Mouse (Mus musculus) kidney, embryonic 16.5 days (tissue): ENCODE results near the gene Eif3c. TPM values are rescaled to one million over a fixed set of nuclear protein-coding genes. Genes with fewer than 3 reads are reported as not detected.

Source experiments
- ATAC-seq: fragments of 200-750 bp; cut with Nextera tagmentation; 2 replicates; pipeline ENCODE4 v1.8.0; 2017; ENCODE audit warnings: moderate TSS enrichment; ENCODE audit not compliant: low FRiP score, low TSS enrichment
- H3K27ac ChIP-seq: fragments of 300-500 bp; sonication (generic); 2 replicates; pipeline ENCODE4 v1.5.1; 2014; ENCODE audit warnings: low read length
- H3K27me3 ChIP-seq: fragments of 300-500 bp; sonication (generic); 2 replicates; pipeline ENCODE4 v1.6.1; 2014; ENCODE audit warnings: low read length, control low read depth, mixed read lengths; ENCODE audit not compliant: insufficient read depth
- H3K36me3 ChIP-seq: fragments of 300-500 bp; sonication (generic); 2 replicates; pipeline ENCODE4 v1.6.1; 2014; ENCODE audit warnings: low read length, control low read depth, mixed read lengths; ENCODE audit not compliant: insufficient read depth
- H3K4me1 ChIP-seq: fragments of 300-500 bp; sonication (generic); 2 replicates; pipeline ENCODE4 v1.6.1; 2014; ENCODE audit warnings: low read length, control low read depth, mixed read lengths; ENCODE audit not compliant: insufficient read depth
- H3K4me2 ChIP-seq: fragments of 300-500 bp; sonication (generic); replicated peaks from 2 replicates; pipeline ENCODE4 v1.6.1; 2014; ENCODE audit warnings: low read depth, low read length
- H3K4me3 ChIP-seq: fragments of 300-500 bp; sonication (generic); 2 replicates; pipeline ENCODE4 v1.5.1; 2014; ENCODE audit warnings: mild to moderate bottlenecking, low read length
- H3K9ac ChIP-seq: fragments of 300-500 bp; sonication (generic); replicated peaks from 2 replicates; pipeline ENCODE4 v1.6.1; 2014; ENCODE audit warnings: low read length
- H3K9me3 ChIP-seq: fragments of 300-500 bp; sonication (generic); 2 replicates; pipeline ENCODE4 v1.6.1; 2016; ENCODE audit warnings: low read length, control low read depth
- WGBS: fragments of 180-500 bp; shearing (Covaris S2); extraction: QIAGEN DNeasy Blood & Tissue Kit; methylation state at CpG from one replicate; pipeline ENCODE4 v1.1.7; 2014; 5-methylcytosine and 5-hydroxymethylcytosine counted together
- polyA plus RNA-seq: library from polyadenylated mRNA; unstranded; fragments of >200 nt; fragmentation: Nextera tagmentation; extraction: Ambion mirVana; gene quantifications from 2 replicates; pipeline ENCODE4 v1.2.1, GENCODE M21; 2015

Eif3c gene
- 200 and 219 TPM in 2 replicates for polyA plus RNA-seq

- peak; percentile 97 for ATAC-seq
- peaks cover 8% of the 10 kb centered on the region for H3K4me1 ChIP-seq
- H3K9me3 ChIP-seq = no peaks in the 10 kb centered on the region
- H3K9ac ChIP-seq = peak within 1 kb of the TSS; percentile 91
- H3K4me3 ChIP-seq = peak within 1 kb of the TSS; percentile 92
- H3K27ac ChIP-seq = peak within 1 kb of the TSS; percentile 94
- no peaks in the 10 kb centered on the region for H3K27me3 ChIP-seq
- under 1% methylated on average over 46 of the region's 46 CpGs for WGBS
- peaks cover 34% of the 10 kb centered on the region for H3K36me3 ChIP-seq
- H3K4me2 ChIP-seq = peak within 1 kb of the TSS; percentile 69
Measured at GRCm38 (mm10) chr7:126566094-126566765, at the start of gene Eif3c. Gene Eif3c, minus strand, starts transcription at chr7:126566411.

- H3K9me3 ChIP-seq = no peaks in the 10 kb centered on the region
- no peak overlapping the region for H3K27ac ChIP-seq
- no peak for ATAC-seq
- no peaks in the 10 kb centered on the region for H3K27me3 ChIP-seq
- H3K4me1 ChIP-seq = no peaks in the 10 kb centered on the region
- no peaks in the 10 kb centered on the region for H3K36me3 ChIP-seq
- no peak overlapping the region for H3K4me3 ChIP-seq
- WGBS = 75% methylated on average over 3 of the region's 3 CpGs
- H3K4me2 ChIP-seq = no peak overlapping the region
- no peak overlapping the region for H3K9ac ChIP-seq
Measured at GRCm38 (mm10) chr7:126612736-126613135, 46.5 kb upstream of the Eif3c start.

- H3K36me3 ChIP-seq = no peaks in the 10 kb centered on the region
- no peak overlapping the region for H3K4me2 ChIP-seq
- H3K9me3 ChIP-seq = no peaks in the 10 kb centered on the region
- H3K27me3 ChIP-seq = no peaks in the 10 kb centered on the region
- H3K27ac ChIP-seq = no peak overlapping the region
- H3K9ac ChIP-seq = no peak overlapping the region
- no peak overlapping the region for H3K4me3 ChIP-seq
- no peaks in the 10 kb centered on the region for H3K4me1 ChIP-seq
- 84% methylated on average over 5 of the region's 5 CpGs for WGBS
- no peak for ATAC-seq
Measured at GRCm38 (mm10) chr7:126607796-126608195, 41.6 kb upstream of the Eif3c start.

GRCm38 (mm10) chr7:126607064-126607463 lies 40.9 kb upstream of the Eif3c start:
- Histone ChIP-seq H3K27ac (no peak overlapping the region), H3K4me3 (no peak overlapping the region), H3K27me3 (no peaks in the 10 kb centered on the region), H3K4me2 (no peak overlapping the region), H3K36me3 (no peaks in the 10 kb centered on the region), H3K9me3 (no peaks in the 10 kb centered on the region), H3K4me1 (no peaks in the 10 kb centered on the region), H3K9ac (no peak overlapping the region)
- 76% methylated on average over 3 of the region's 3 CpGs for WGBS
- no peak for ATAC-seq

- H3K36me3 ChIP-seq = no peaks in the 10 kb centered on the region
- no peak overlapping the region for H3K9ac ChIP-seq
- no peak overlapping the region for H3K4me2 ChIP-seq
- H3K27ac ChIP-seq = no peak overlapping the region
- 62% methylated on average over 5 of the region's 5 CpGs for WGBS
- no peaks in the 10 kb centered on the region for H3K9me3 ChIP-seq
- no peaks in the 10 kb centered on the region for H3K27me3 ChIP-seq
- no peaks in the 10 kb centered on the region for H3K4me1 ChIP-seq
- no peak overlapping the region for H3K4me3 ChIP-seq
- ATAC-seq = no peak
Measured at GRCm38 (mm10) chr7:126606611-126607010, 40.4 kb upstream of the Eif3c start.

GRCm38 (mm10) chr7:126602650-126603049 lies 36.4 kb upstream of the Eif3c start:
- no peaks in the 10 kb centered on the region for H3K36me3 ChIP-seq
- H3K4me1 ChIP-seq = no peaks in the 10 kb centered on the region
- H3K4me2 ChIP-seq = no peak overlapping the region
- 85% methylated on average over 3 of the region's 3 CpGs for WGBS
- no peak overlapping the region for H3K27ac ChIP-seq
- H3K9me3 ChIP-seq = no peaks in the 10 kb centered on the region
- no peaks in the 10 kb centered on the region for H3K27me3 ChIP-seq
- H3K9ac ChIP-seq = no peak overlapping the region
- H3K4me3 ChIP-seq = no peak overlapping the region
- ATAC-seq = no peak

GRCm38 (mm10) chr7:126601896-126602295 lies 35.7 kb upstream of the Eif3c start:
- Histone ChIP-seq H3K4me3 (no peak overlapping the region), H3K9me3 (no peaks in the 10 kb centered on the region), H3K27ac (no peak overlapping the region), H3K4me2 (no peak overlapping the region), H3K4me1 (no peaks in the 10 kb centered on the region), H3K27me3 (no peaks in the 10 kb centered on the region), H3K36me3 (no peaks in the 10 kb centered on the region), H3K9ac (no peak overlapping the region)
- 39% methylated on average over 5 of the region's 5 CpGs for WGBS
- ATAC-seq = no peak

GRCm38 (mm10) chr7:126598919-126599318 lies 32.7 kb upstream of the Eif3c start:
- H3K27ac ChIP-seq = no peak overlapping the region
- no peaks in the 10 kb centered on the region for H3K4me1 ChIP-seq
- H3K9ac ChIP-seq = no peak overlapping the region
- 78% methylated on average over 6 of the region's 6 CpGs for WGBS
- H3K27me3 ChIP-seq = no peaks in the 10 kb centered on the region
- no peak overlapping the region for H3K4me3 ChIP-seq
- no peak overlapping the region for H3K4me2 ChIP-seq
- no peaks in the 10 kb centered on the region for H3K9me3 ChIP-seq
- no peak for ATAC-seq
- H3K36me3 ChIP-seq = no peaks in the 10 kb centered on the region

- no peak for ATAC-seq
- Histone ChIP-seq H3K27me3 (no peaks in the 10 kb centered on the region), H3K36me3 (no peaks in the 10 kb centered on the region), H3K9me3 (no peaks in the 10 kb centered on the region), H3K4me2 (no peak overlapping the region), H3K27ac (no peak overlapping the region), H3K4me3 (no peak overlapping the region), H3K4me1 (no peaks in the 10 kb centered on the region), H3K9ac (no peak overlapping the region)
- WGBS = 61% methylated on average over 6 of the region's 6 CpGs
Measured at GRCm38 (mm10) chr7:126596414-126596813, 30.2 kb upstream of the Eif3c start.

GRCm38 (mm10) chr7:126595890-126596289 lies 29.7 kb upstream of the Eif3c start:
- no peak overlapping the region for H3K4me2 ChIP-seq
- ATAC-seq = no peak
- H3K4me3 ChIP-seq = no peak overlapping the region
- no peaks in the 10 kb centered on the region for H3K27me3 ChIP-seq
- H3K9me3 ChIP-seq = no peaks in the 10 kb centered on the region
- no peak overlapping the region for H3K27ac ChIP-seq
- no peak overlapping the region for H3K9ac ChIP-seq
- 92% methylated on average over 5 of the region's 5 CpGs for WGBS
- no peaks in the 10 kb centered on the region for H3K36me3 ChIP-seq
- no peaks in the 10 kb centered on the region for H3K4me1 ChIP-seq
